Mouse (Mus musculus) CH12.LX (cell line): ENCODE data around the gene Art3. TPM values are rescaled to one million over a fixed set of nuclear protein-coding genes. Genes with fewer than 3 reads are reported as not detected.
A peak's percentile ranks its signal among the peaks of the same experiment; 100 is the strongest.

Source experiments
- DNase-seq: peaks from one replicate; pipeline ENCODE4 v3.0.0-alpha.2; 2013; ENCODE audit errors: extremely low read depth
- H3K27ac ChIP-seq: 2 replicates; pipeline ENCODE4 v1.5.1; 2012; ENCODE audit warnings: low read depth, mild to moderate bottlenecking, control low read depth, moderate library complexity; ENCODE audit not compliant: insufficient read depth
- H3K27me3 ChIP-seq: replicated peaks from 2 replicates; pipeline ENCODE3; 2012; ENCODE audit warnings: inconsistent platforms
- H3K36me3 ChIP-seq, 2 experiments: replicated peaks in 1 of 2; 2 replicates each; pipeline versions ENCODE3 to v1.6.1; 2012; ENCODE audit warnings: inconsistent platforms in 1 of 2, low read length in 1 of 2, mild to moderate bottlenecking in 1 of 2, mixed read lengths in 1 of 2, moderate library complexity in 1 of 2; ENCODE audit not compliant: control insufficient read depth in 1 of 2, insufficient read depth in 1 of 2
- H3K4me1 ChIP-seq, 2 experiments: 2 replicates each; pipeline ENCODE4 v1.6.1; 2012; ENCODE audit warnings: inconsistent platforms in 1 of 2, moderate library complexity in 1 of 2; ENCODE audit not compliant: insufficient read depth in 2 of 2, control insufficient read depth in 1 of 2
- H3K4me2 ChIP-seq: 2 replicates; pipeline ENCODE4 v1.6.1; 2012; ENCODE audit warnings: low read depth, mild to moderate bottlenecking, control low read depth; ENCODE audit not compliant: poor library complexity, insufficient read depth, severe bottlenecking
- H3K4me3 ChIP-seq, 3 experiments: fragments of 150-350 bp in 1 of 3; sonication (generic) in 1 of 3; replicated peaks in 1 of 3; 2 replicates each; pipeline versions ENCODE3 to v1.5.1; 2011 to 2012; ENCODE audit warnings: low read depth in 2 of 3, low read length in 2 of 3, mild to moderate bottlenecking in 2 of 3, moderate library complexity in 2 of 3, control low read depth in 1 of 3, improper control_type of control experiment in 1 of 3, inconsistent platforms in 1 of 3, mixed read lengths in 1 of 3; ENCODE audit not compliant: poor library complexity in 1 of 3
- H3K79me2 ChIP-seq: replicated peaks from 2 replicates; pipeline ENCODE4 v1.6.1; 2012; ENCODE audit warnings: mild to moderate bottlenecking, moderate library complexity; ENCODE audit not compliant: control insufficient read depth, poor library complexity, insufficient read depth, severe bottlenecking; ENCODE audit errors: extremely low read depth
- H3K9ac ChIP-seq: 2 replicates; pipeline ENCODE4 v1.6.1; 2012; ENCODE audit warnings: low read depth, mild to moderate bottlenecking, control low read depth, moderate library complexity; ENCODE audit not compliant: insufficient read depth
- H3K9me3 ChIP-seq: replicated peaks from 2 replicates; pipeline ENCODE3; 2012; ENCODE audit warnings: low read length, inconsistent platforms, mixed read lengths
- BHLHE40 ChIP-seq: IDR thresholded peaks from 2 replicates; pipeline ENCODE4 v1.6.1; 2011; ENCODE audit warnings: mild to moderate bottlenecking, low read depth, low read length, improper control_type of control experiment
- CHD1 ChIP-seq: IDR thresholded peaks from 2 replicates; pipeline ENCODE4 v1.6.1; 2012; ENCODE audit warnings: low read depth, low read length, improper control_type of control experiment, inconsistent platforms
- CHD2 ChIP-seq: IDR thresholded peaks from 2 replicates; pipeline ENCODE4 v1.6.1; 2011; ENCODE audit warnings: low read length, improper control_type of control experiment
- CTCF ChIP-seq, 2 experiments: IDR thresholded peaks in 1 of 2; conservative IDR thresholded peaks in 1 of 2; 2 replicates each; pipeline ENCODE4 v1.5.1; 2011 to 2012; ENCODE audit warnings: low read depth in 2 of 2, low read length in 2 of 2, improper control_type of control experiment in 1 of 2, inconsistent platforms in 1 of 2, mild to moderate bottlenecking in 1 of 2, moderate library complexity in 1 of 2
- E2F4 ChIP-seq: IDR thresholded peaks from 2 replicates; pipeline ENCODE4 v1.6.1; 2011; ENCODE audit warnings: low read depth, low read length, improper control_type of control experiment; ENCODE audit not compliant: insufficient replicate concordance
- ELF1 ChIP-seq: IDR thresholded peaks from 2 replicates; pipeline ENCODE4 v1.6.1; 2014; ENCODE audit warnings: low read depth, mild to moderate bottlenecking, inconsistent platforms, low read length, improper control_type of control experiment
- EP300 ChIP-seq: IDR thresholded peaks from 2 replicates; pipeline ENCODE4 v1.6.1; 2011; ENCODE audit warnings: low read length, improper control_type of control experiment
- ETS1 ChIP-seq: conservative IDR thresholded peaks from 2 replicates; pipeline ENCODE4 v1.6.1; 2012; ENCODE audit warnings: low read depth, mild to moderate bottlenecking, inconsistent platforms, low read length, improper control_type of control experiment, moderate library complexity
- GABPA ChIP-seq: IDR thresholded peaks from 2 replicates; pipeline ENCODE4 v1.6.1; 2012; ENCODE audit warnings: low read depth, low read length, improper control_type of control experiment, inconsistent platforms; ENCODE audit not compliant: insufficient replicate concordance
- HCFC1 ChIP-seq: IDR thresholded peaks from 2 replicates; pipeline ENCODE4 v1.6.1; 2012; ENCODE audit warnings: low read depth, mild to moderate bottlenecking, inconsistent platforms, low read length, improper control_type of control experiment
- IRF4 ChIP-seq: IDR thresholded peaks from 2 replicates; pipeline ENCODE4 v1.6.1; 2014; ENCODE audit warnings: low read depth, mild to moderate bottlenecking, inconsistent platforms, low read length, improper control_type of control experiment
- JUN ChIP-seq: IDR thresholded peaks from 2 replicates; pipeline ENCODE4 v1.6.1; 2011; ENCODE audit warnings: low read depth, mild to moderate bottlenecking, low read length, improper control_type of control experiment, moderate library complexity; ENCODE audit not compliant: insufficient read depth
- JUND ChIP-seq: conservative IDR thresholded peaks from 2 replicates; pipeline ENCODE4 v1.6.1; 2011; ENCODE audit warnings: low read depth, low read length, improper control_type of control experiment
- MAFK ChIP-seq: IDR thresholded peaks from 2 replicates; pipeline ENCODE4 v1.6.1; 2011; ENCODE audit warnings: low read length, improper control_type of control experiment; ENCODE audit not compliant: insufficient replicate concordance
- MAX ChIP-seq: IDR thresholded peaks from 2 replicates; pipeline ENCODE4 v1.6.1; 2011; ENCODE audit warnings: low read length, improper control_type of control experiment
- MAZ ChIP-seq: IDR thresholded peaks from 2 replicates; pipeline ENCODE4 v1.6.1; 2012; ENCODE audit warnings: low read depth, mild to moderate bottlenecking, inconsistent platforms, low read length, improper control_type of control experiment, moderate library complexity
- MEF2A ChIP-seq: IDR thresholded peaks from 2 replicates; pipeline ENCODE4 v1.6.1; 2014; ENCODE audit warnings: low read depth, mild to moderate bottlenecking, inconsistent platforms, low read length, improper control_type of control experiment, borderline replicate concordance
- MXI1 ChIP-seq: IDR thresholded peaks from 2 replicates; pipeline ENCODE4 v1.6.1; 2011; ENCODE audit warnings: mild to moderate bottlenecking, low read depth, low read length, improper control_type of control experiment
- MYC ChIP-seq: IDR thresholded peaks from 2 replicates; pipeline ENCODE4 v1.6.1; 2011; ENCODE audit warnings: low read depth, mild to moderate bottlenecking, improper control_type of control experiment, low read length
- NRF1 ChIP-seq: IDR thresholded peaks from 2 replicates; pipeline ENCODE4 v1.6.1; 2014; ENCODE audit warnings: low read depth, mild to moderate bottlenecking, inconsistent platforms, low read length, improper control_type of control experiment, moderate library complexity
- PAX5 ChIP-seq: IDR thresholded peaks from 2 replicates; pipeline ENCODE4 v1.6.1; 2012; ENCODE audit warnings: low read length, inconsistent platforms, mixed read lengths
- POLR2A ChIP-seq: IDR thresholded peaks from 2 replicates; pipeline ENCODE4 v1.6.1; 2011; ENCODE audit warnings: low read depth, mild to moderate bottlenecking, improper control_type of control experiment, low read length
- POLR2AphosphoS2 ChIP-seq: IDR thresholded peaks from 2 replicates; pipeline ENCODE4 v1.6.1; 2011; ENCODE audit warnings: low read depth, low read length, improper control_type of control experiment
- RCOR1 ChIP-seq: conservative IDR thresholded peaks from 2 replicates; pipeline ENCODE4 v1.6.1; 2012; ENCODE audit warnings: low read depth, mild to moderate bottlenecking, inconsistent platforms, low read length, improper control_type of control experiment
- SIN3A ChIP-seq: IDR thresholded peaks from 2 replicates; pipeline ENCODE4 v1.6.1; 2012; ENCODE audit warnings: low read length, improper control_type of control experiment, inconsistent platforms
- TBP ChIP-seq: conservative IDR thresholded peaks from 2 replicates; pipeline ENCODE4 v1.6.1; 2011; ENCODE audit warnings: low read depth, low read length, improper control_type of control experiment
- TCF12 ChIP-seq: IDR thresholded peaks from 2 replicates; pipeline ENCODE4 v1.6.1; 2014; ENCODE audit warnings: low read depth, mild to moderate bottlenecking, inconsistent platforms, low read length, improper control_type of control experiment
- UBTF ChIP-seq: IDR thresholded peaks from 2 replicates; pipeline ENCODE4 v1.6.1; 2012; ENCODE audit warnings: low read depth, mild to moderate bottlenecking, inconsistent platforms, low read length, improper control_type of control experiment, moderate library complexity
- USF1 ChIP-seq: IDR thresholded peaks from 2 replicates; pipeline ENCODE4 v1.6.1; 2014; ENCODE audit warnings: low read depth, mild to moderate bottlenecking, inconsistent platforms, low read length, improper control_type of control experiment
- USF2 ChIP-seq: conservative IDR thresholded peaks from 2 replicates; pipeline ENCODE4 v1.6.1; 2011; ENCODE audit warnings: low read depth, low read length, improper control_type of control experiment
- ZMIZ1 ChIP-seq: IDR thresholded peaks from 2 replicates; pipeline ENCODE4 v1.6.1; 2012; ENCODE audit warnings: low read depth, mild to moderate bottlenecking, inconsistent platforms, low read length, improper control_type of control experiment
- ZNF384 ChIP-seq: IDR thresholded peaks from 2 replicates; pipeline ENCODE4 v1.6.1; 2012; ENCODE audit warnings: low read depth, low read length, improper control_type of control experiment, inconsistent platforms
- dilution Hi-C: fragments of 300-500 bp; cut with MboI; formaldehyde crosslinking; loops from 2 replicates; pipeline ENCODE4 v1.14.3; 2020; ENCODE audit warnings: low sequenced_read_pairs; ENCODE audit not compliant: extremely low pct_unique_long_range_greater_than_20kb, extremely low pct_ligation_motif_present
- in situ Hi-C: fragments of 300-500 bp; cut with MboI; formaldehyde crosslinking; loops from 3 replicates; pipeline ENCODE4 v1.14.3; 2019; ENCODE audit warnings: low sequenced_read_pairs, low pct_ligation_motif_present, low pct_unique_long_range_greater_than_20kb, mixed read lengths
- polyA plus RNA-seq: library from polyadenylated mRNA; unstranded; fragments of >175 nt; gene quantifications from 2 replicates; pipeline ENCODE4 v1.2.1, GENCODE M21; 2012; ENCODE audit warnings: low read depth; ENCODE audit not compliant: insufficient read length
- total RNA-seq, 2 experiments: library from RNA; depleted of rRNA; stranded (reverse); fragments of 300-350 nt in 1 of 2; fragments of >200 nt in 1 of 2; gene quantifications; 2 replicates each; pipeline ENCODE4 v1.2.3; 2012 to 2014

Gene Art3
- total and polyA plus RNA-seq, 3 experiments = 0.34 TPM; not detected in 2

DNA sequence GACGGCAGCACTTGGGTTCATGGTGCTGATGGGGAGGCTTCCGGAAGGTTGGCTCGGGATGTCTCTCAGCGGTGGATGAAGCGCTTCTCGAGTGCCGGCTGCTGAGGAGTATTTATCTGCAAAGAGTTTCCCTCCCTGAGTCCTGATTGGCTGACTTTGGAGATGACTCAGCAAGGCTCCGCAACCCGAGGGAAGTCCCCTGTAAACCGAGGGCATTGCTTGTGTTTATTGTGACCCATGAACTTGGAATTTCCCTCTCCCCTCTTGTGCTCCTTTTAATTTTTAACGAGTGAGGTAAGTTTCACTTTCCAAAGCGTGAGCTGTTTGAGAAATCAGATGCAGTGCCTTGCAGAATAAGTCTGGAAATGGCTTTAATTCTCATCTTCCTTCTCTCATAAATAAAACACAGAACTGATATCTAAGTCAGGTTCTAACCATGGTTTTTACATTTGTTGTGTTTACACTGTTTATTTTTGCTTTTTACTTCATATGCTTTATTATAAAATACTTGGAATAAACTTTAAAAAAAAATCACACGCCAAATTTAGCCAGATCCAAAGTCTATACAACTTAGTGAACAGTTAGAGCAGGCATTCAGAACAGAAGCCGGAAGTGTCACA lies 17.3 kb downstream of the Art3 start, which contains the start of gene Cxcl10:
Gene Cxcl10, minus strand, starts transcription at position 96 of the 620 bp plus-strand sequence.
- Histone ChIP-seq H3K79me2 (no peaks in the 10 kb centered on the region), H3K36me3 (peaks cover 0 to 10% of the 10 kb centered on the region in 2 experiments), H3K9ac (no peak within 1 kb of the TSS), H3K9me3 (peaks cover 2% of the 10 kb centered on the region), H3K4me1 (peaks cover 26 to 54% of the 10 kb centered on the region in 2 experiments), H3K27ac (no peak within 1 kb of the TSS), H3K4me3 (peak within 1 kb of the TSS in 2 of 3 experiments; percentile 7 to 29), H3K4me2 (peak within 1 kb of the TSS; percentile 57), H3K27me3 (no peaks in the 10 kb centered on the region)
- dilution Hi-C loops (no loop called here), in situ Hi-C loops (no loop called here)
- peak; percentile 66 for TF ChIP-seq JUN
- TF ChIP-seq ELF1 = peak; percentile 54; the same call in 1 of the 2 replicates
- peak; percentile 92 for TF ChIP-seq MAFK
- TF ChIP-seq HCFC1 = peak; percentile 42; the same call in 1 of the 2 replicates
- TF ChIP-seq MAZ = peak; percentile 75
- peak; percentile 41; the same call in 1 of the 2 replicates for TF ChIP-seq TCF12
- TF ChIP-seq E2F4 = peak; percentile 88; the same call in 1 of the 2 replicates
- TF ChIP-seq CHD1 = peak; percentile 93
- TF ChIP-seq POLR2AphosphoS2 = no peak
- TF ChIP-seq CHD2 = peak; percentile 69
- TF ChIP-seq NRF1 = 0 out of 2 replicates have a peak, but pooled peaks have one; percentile 32
- TF ChIP-seq EP300 = peak; percentile 90
- TF ChIP-seq RCOR1 = peak; percentile 89
- no peak for TF ChIP-seq PAX5
- TF ChIP-seq ZNF384 = 0 out of 2 replicates have a peak, but pooled peaks have one; percentile 9
- peak; percentile 62; the same call in 1 of the 2 replicates for TF ChIP-seq MYC
- TF ChIP-seq CTCF (conservative IDR thresholded peaks at IDR 0.05 in 1 of 2, IDR thresholded peaks at IDR 0.05 in 1 of 2; ENCODE audit: low read depth in 2 of 2, low read length in 2 of 2) = no peak
- no peak for TF ChIP-seq UBTF
- TF ChIP-seq MAX = peak; percentile 87
- peak; percentile 74 for TF ChIP-seq JUND
- peak; percentile 88 for TF ChIP-seq MEF2A
- no peak for TF ChIP-seq USF2
- no peak for TF ChIP-seq GABPA
- peak; percentile 77; the same call in 1 of the 2 replicates for TF ChIP-seq MXI1
- TF ChIP-seq IRF4 = peak; percentile 93
- 0 out of 2 replicates have a peak, but pooled peaks have one; percentile 24 for TF ChIP-seq POLR2A
- TF ChIP-seq TBP = no peak
- TF ChIP-seq BHLHE40 = peak; percentile 96
- TF ChIP-seq ZMIZ1 = no peak
- peak; percentile 95 for TF ChIP-seq ETS1
- no peak for TF ChIP-seq USF1
- peak; percentile 91; the same call in 1 of the 2 replicates for TF ChIP-seq SIN3A
- peak; percentile 92 for DNase-seq
